Mouse (Mus musculus): ENCODE measurements around the gene Gbe1.

Gene Gbe1

GRCm38 (mm10) chr16:70358326-70358725 is 44.6 kb downstream of the Gbe1 start:
- DNase-seq (ENCODE audit: low read depth), result no peak

GRCm38 (mm10) chr16:70365229-70365628 is 51.5 kb downstream of the Gbe1 start:
- DNase-seq (ENCODE audit: low read depth), result peak; percentile 4

- no peak for DNase-seq (ENCODE audit: low read depth)
These were observed 67.3 kb downstream of the Gbe1 start for GRCm38 (mm10) chr16:70381045-70381444.

- no peak for DNase-seq (ENCODE audit: low read depth)
These were observed 71.7 kb downstream of the Gbe1 start for GRCm38 (mm10) chr16:70385494-70385893.

- no peak for DNase-seq (ENCODE audit: low read depth)
These were observed 73.6 kb downstream of the Gbe1 start for GRCm38 (mm10) chr16:70387385-70387784.

GRCm38 (mm10) chr16:70395276-70395675 is 81.5 kb downstream of the Gbe1 start:
- DNase-seq (ENCODE audit: low read depth), result peak; percentile 42

- no peak for DNase-seq (ENCODE audit: low read depth)
These were observed 94.0 kb downstream of the Gbe1 start for GRCm38 (mm10) chr16:70407780-70408179.

- peak; percentile 57 for DNase-seq (ENCODE audit: low read depth)
These were observed 107.3 kb downstream of the Gbe1 start for GRCm38 (mm10) chr16:70421077-70421476.

- DNase-seq (ENCODE audit: low read depth), result no peak
These were observed 135.8 kb downstream of the Gbe1 start for GRCm38 (mm10) chr16:70449520-70449919.

GRCm38 (mm10) chr16:70475583-70475982 is 161.8 kb downstream of the Gbe1 start:
- no peak for DNase-seq (ENCODE audit: low read depth)

GRCm38 (mm10) chr16:70476161-70476560 is 162.4 kb downstream of the Gbe1 start:
- no peak for DNase-seq (ENCODE audit: low read depth)

- no peak for DNase-seq (ENCODE audit: low read depth)
These were observed 166.7 kb downstream of the Gbe1 start for GRCm38 (mm10) chr16:70480494-70480893.

- DNase-seq (ENCODE audit: low read depth), result no peak
These were observed 192.7 kb downstream of the Gbe1 start for GRCm38 (mm10) chr16:70506457-70506856.

GRCm38 (mm10) chr16:70510938-70511337 is 197.2 kb downstream of the Gbe1 start:
- no peak for DNase-seq (ENCODE audit: low read depth)

GRCm38 (mm10) chr16:70522861-70523260 is 209.1 kb downstream of the Gbe1 start:
- no peak for DNase-seq (ENCODE audit: low read depth)

GRCm38 (mm10) chr16:70523566-70523965 is 209.8 kb downstream of the Gbe1 start:
- no peak for DNase-seq (ENCODE audit: low read depth)

GRCm38 (mm10) chr16:70524273-70524672 is 210.5 kb downstream of the Gbe1 start:
- DNase-seq (ENCODE audit: low read depth), result no peak

- DNase-seq (ENCODE audit: low read depth), result no peak
These were observed 213.5 kb downstream of the Gbe1 start for GRCm38 (mm10) chr16:70527224-70527623.

GRCm38 (mm10) chr16:70535224-70535623 is 221.5 kb downstream of the Gbe1 start:
- no peak for DNase-seq (ENCODE audit: low read depth)

- DNase-seq (ENCODE audit: low read depth), result no peak
These were observed 237.1 kb downstream of the Gbe1 start for GRCm38 (mm10) chr16:70550835-70551234.

- DNase-seq (ENCODE audit: low read depth), result no peak
These were observed 248.0 kb downstream of the Gbe1 start for GRCm38 (mm10) chr16:70561635-70562348.

- no peak for DNase-seq (ENCODE audit: low read depth)
These were observed 248.8 kb downstream of the Gbe1 start for GRCm38 (mm10) chr16:70562574-70562973.

- no peak for DNase-seq (ENCODE audit: low read depth)
These were observed 249.7 kb downstream of the Gbe1 start for GRCm38 (mm10) chr16:70563456-70563855.
